Mouse (Mus musculus): ENCODE results near the gene Stx3. TPM values are rescaled to one million over a fixed set of nuclear protein-coding genes. Genes with fewer than 3 reads are reported as not detected.

Gene Stx3
- polyA plus RNA-seq, 1 experiment from 2014 or later: 12.4 TPM

DNA sequence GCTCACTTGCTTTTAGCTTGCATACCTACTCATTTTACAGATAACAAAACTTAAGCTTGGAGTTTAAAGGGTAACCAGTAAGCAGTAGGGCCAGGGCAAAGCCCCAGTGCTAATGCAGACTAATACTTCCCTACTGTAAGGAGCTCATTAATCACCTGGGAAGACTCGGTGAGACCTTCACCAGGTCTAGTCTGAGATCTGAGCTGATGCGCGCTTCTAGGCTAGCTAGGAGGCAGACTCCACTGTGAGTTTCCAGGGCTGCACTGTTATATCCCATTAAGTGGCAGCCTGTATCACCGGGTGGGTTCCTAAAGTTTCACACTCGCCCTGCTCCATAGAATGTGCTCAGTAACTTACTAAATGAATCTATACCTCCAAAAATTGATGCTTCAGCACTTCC, 1.6 kb downstream of the Stx3 start:
- Histone ChIP-seq H3K27me3 (ENCODE audit: poor library complexity, severe bottlenecking) (peaks cover 57% of the 10 kb centered on the region), H3K36me3 (replicated peaks) (no peaks in the 10 kb centered on the region), H3K27ac (no peak overlapping the region), H3K9me3 (no peaks in the 10 kb centered on the region), H3K4me3 (peak overlapping the region; percentile 70), H3K4me1 (peaks cover 43% of the 10 kb centered on the region)
- 10% methylated on average over 5 of the region's 5 CpGs for WGBS
- no peak for DNase-seq (ENCODE audit: extremely low spot score, low spot score)

DNA sequence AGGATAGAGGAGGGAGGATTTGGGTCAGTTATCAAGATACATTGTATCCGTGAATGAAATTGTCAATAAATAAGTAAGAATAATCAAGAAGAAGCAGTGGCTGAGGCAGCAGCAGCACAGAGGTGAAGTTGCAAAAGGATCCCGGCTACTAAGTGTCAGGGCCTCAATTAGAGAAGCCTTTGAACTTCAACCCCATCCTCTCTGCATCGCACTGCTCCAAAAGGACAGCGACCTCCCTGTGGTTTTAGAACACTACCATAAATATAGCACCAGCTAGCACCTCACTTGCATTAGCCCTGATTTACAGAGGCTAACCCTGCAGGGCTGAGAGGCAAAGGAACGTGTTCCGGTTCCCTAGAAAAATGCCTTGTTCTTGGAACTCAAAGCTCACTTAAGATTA, 2.5 kb downstream of the Stx3 start:
- Histone ChIP-seq H3K4me3 (no peak overlapping the region), H3K9me3 (no peaks in the 10 kb centered on the region), H3K27me3 (ENCODE audit: poor library complexity, severe bottlenecking) (peaks cover 57% of the 10 kb centered on the region), H3K36me3 (replicated peaks) (no peaks in the 10 kb centered on the region), H3K4me1 (peaks cover 52% of the 10 kb centered on the region), H3K27ac (no peak overlapping the region)
- 60% methylated on average over 6 of the region's 6 CpGs for WGBS
- DNase-seq (ENCODE audit: extremely low spot score, low spot score): no peak

DNA sequence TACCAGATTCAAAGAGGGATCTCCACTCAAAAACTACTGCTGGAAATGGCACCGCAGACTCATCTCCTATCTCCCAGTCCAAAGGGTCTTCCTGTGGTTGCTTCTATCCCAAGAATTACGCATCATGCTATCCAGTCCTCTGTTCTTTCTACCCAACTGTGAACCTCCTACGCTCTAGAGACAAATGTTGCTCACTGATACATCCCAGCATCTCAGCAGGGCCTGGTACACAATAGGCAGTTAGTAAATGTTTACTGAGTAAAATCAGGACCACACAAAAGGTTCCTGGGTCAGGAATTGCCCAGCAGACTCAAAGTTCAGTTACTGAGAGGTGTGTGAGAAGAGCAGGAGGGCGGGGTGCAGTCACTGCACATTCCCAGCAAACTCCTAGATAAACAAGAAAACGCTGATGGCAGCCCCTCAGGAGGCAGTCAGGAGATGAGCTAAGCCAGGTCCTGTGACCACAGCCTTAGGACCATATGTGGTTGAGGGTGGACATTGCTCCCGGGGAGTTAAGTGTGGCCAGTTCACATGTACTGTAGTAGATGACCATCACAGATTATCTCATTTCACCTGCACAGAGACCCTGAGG, 4.4 kb downstream of the Stx3 start:
- H3K9me3 ChIP-seq: no peaks in the 10 kb centered on the region
- H3K4me3 ChIP-seq: no peak overlapping the region
- H3K4me1 ChIP-seq: peaks cover 59% of the 10 kb centered on the region
- no peaks in the 10 kb centered on the region for H3K36me3 ChIP-seq (replicated peaks)
- no peak for DNase-seq (ENCODE audit: extremely low spot score, low spot score)
- WGBS: 87% methylated on average over 6 of the region's 6 CpGs
- H3K27ac ChIP-seq: no peak overlapping the region
- peaks cover 52% of the 10 kb centered on the region for H3K27me3 ChIP-seq (ENCODE audit: poor library complexity, severe bottlenecking)

DNA sequence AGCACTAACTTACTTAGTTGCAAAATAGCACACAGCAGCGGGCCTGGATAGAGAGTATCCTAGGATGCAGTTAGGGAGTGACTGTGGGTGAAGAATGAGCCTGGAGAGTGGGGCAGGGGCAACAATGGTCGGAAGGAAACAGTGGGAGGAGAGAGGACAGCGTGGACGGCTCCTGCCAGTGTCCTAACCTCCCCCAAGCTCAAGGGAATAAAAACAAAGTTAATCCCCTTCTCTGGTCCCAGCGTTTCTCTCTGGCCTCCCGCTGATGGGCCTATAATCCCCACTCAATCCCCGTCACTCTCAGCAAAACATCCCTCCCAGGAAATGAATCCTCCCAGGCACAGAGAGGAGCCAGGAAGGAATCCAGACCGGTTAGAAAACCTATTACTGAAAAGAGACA, 5.6 kb downstream of the Stx3 start:
- H3K9me3 ChIP-seq: no peaks in the 10 kb centered on the region

DNA sequence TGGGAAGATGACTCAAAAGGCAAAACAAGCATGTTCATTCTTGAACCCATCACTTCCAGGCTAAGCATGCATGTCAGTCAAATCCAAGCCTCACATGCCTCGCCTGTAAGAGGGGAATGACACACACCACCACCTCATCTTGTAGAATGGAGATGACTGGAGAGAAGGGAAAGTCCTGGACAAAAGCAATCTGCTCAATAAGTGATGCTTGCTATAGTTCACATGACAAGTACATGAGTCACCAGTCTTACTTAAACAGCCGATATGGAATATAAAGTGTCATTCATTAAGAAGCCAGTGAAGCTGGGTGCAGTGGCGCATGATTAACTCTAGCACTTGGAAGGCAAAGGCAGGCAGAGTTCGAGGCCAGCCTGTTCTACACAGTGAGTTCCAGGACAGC, 6.1 kb downstream of the Stx3 start:
- no peak for DNase-seq (ENCODE audit: extremely low spot score, low spot score)
- WGBS: 73% methylated on average over 4 of the region's 4 CpGs
- no peak overlapping the region for H3K27ac ChIP-seq

More for the DNA sequence above, 5.6 kb downstream of the Stx3 start:
- H3K36me3 ChIP-seq (replicated peaks): no peaks in the 10 kb centered on the region
- WGBS: 5% methylated on average over 8 of the region's 8 CpGs
- H3K4me1 ChIP-seq: peaks cover 50% of the 10 kb centered on the region
- H3K27ac ChIP-seq: peak overlapping the region; percentile 65; the same call in 1 of the 2 replicates
- 0 out of 2 replicates have a peak overlapping the region, but pooled peaks have one; percentile 5 for H3K4me3 ChIP-seq
- peaks cover 40% of the 10 kb centered on the region for H3K27me3 ChIP-seq (ENCODE audit: poor library complexity, severe bottlenecking)
- DNase-seq (ENCODE audit: extremely low spot score, low spot score): peak; percentile 27

DNA sequence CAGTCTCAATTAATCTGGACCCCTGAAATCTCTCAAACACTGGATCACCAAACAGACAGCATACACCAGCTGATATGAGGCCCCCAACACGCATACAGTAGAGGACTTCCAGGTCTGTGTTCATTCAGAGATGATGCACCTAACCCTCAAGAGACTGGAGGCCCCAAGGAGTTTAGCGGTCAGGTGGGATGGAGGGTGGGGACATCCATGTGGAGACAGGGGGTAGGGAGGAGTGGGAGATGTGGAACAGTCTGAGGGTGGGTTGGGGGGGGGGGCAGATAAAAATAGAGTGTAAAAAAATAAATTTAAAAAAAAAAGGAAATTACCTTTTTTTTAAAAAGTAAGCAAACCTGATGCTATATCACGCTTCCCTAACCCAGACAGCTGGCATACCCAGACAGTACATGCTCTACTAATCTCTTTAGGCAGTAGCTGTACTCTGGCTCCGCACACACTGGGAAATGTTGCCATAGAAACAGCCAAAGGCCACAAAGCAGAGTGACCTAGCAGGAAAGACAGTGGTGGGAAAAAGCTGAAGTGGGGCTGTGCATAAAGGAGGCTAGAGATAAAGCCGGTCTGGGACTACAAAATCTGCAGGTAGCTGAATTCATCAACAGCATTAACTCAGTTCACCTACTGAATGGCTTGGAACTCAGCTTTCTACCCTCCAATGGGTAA, 7.4 kb downstream of the Stx3 start:
- peak; percentile 50 for DNase-seq (ENCODE audit: extremely low spot score, low spot score)
- peak overlapping the region; percentile 67 for H3K27ac ChIP-seq

More for the DNA sequence above, 6.1 kb downstream of the Stx3 start:
- H3K4me3 ChIP-seq: no peak overlapping the region
- peaks cover 45% of the 10 kb centered on the region for H3K4me1 ChIP-seq
- no peaks in the 10 kb centered on the region for H3K36me3 ChIP-seq (replicated peaks)
- H3K9me3 ChIP-seq: no peaks in the 10 kb centered on the region
- peaks cover 35% of the 10 kb centered on the region for H3K27me3 ChIP-seq (ENCODE audit: poor library complexity, severe bottlenecking)

DNA sequence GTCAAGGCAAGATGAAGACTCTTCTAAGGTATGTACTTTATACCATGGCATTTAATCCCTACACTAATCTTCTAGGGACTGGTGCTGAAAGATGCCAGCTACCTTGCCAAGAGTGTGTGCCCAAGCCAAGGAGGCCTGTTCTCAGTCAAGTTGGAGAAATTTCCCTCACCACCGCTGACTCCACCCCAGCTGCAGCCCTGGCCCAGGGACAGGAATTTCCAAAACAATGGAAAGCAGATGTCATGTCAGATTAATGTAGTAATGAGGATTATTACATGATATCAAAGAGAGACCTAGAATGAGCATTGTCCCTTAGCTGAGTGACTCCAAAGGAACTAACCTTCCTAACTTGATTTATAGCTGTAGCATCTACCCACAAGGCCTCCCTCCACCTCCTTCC, 8.3 kb downstream of the Stx3 start:
- no peak for DNase-seq (ENCODE audit: extremely low spot score, low spot score)
- Histone ChIP-seq H3K36me3 (replicated peaks) (no peaks in the 10 kb centered on the region), H3K4me1 (peaks cover 47% of the 10 kb centered on the region), H3K4me3 (no peak overlapping the region), H3K27ac (no peak overlapping the region), H3K27me3 (ENCODE audit: poor library complexity, severe bottlenecking) (peaks cover 12% of the 10 kb centered on the region), H3K9me3 (no peaks in the 10 kb centered on the region)
- WGBS: 66% methylated on average over 1 of the region's 1 CpGs

More for the DNA sequence above, 7.4 kb downstream of the Stx3 start:
- Histone ChIP-seq H3K9me3 (no peaks in the 10 kb centered on the region), H3K4me3 (no peak overlapping the region), H3K36me3 (replicated peaks) (no peaks in the 10 kb centered on the region), H3K4me1 (peaks cover 47% of the 10 kb centered on the region), H3K27me3 (ENCODE audit: poor library complexity, severe bottlenecking) (peaks cover 22% of the 10 kb centered on the region)
- 43% methylated on average over 5 of the region's 5 CpGs for WGBS

DNA sequence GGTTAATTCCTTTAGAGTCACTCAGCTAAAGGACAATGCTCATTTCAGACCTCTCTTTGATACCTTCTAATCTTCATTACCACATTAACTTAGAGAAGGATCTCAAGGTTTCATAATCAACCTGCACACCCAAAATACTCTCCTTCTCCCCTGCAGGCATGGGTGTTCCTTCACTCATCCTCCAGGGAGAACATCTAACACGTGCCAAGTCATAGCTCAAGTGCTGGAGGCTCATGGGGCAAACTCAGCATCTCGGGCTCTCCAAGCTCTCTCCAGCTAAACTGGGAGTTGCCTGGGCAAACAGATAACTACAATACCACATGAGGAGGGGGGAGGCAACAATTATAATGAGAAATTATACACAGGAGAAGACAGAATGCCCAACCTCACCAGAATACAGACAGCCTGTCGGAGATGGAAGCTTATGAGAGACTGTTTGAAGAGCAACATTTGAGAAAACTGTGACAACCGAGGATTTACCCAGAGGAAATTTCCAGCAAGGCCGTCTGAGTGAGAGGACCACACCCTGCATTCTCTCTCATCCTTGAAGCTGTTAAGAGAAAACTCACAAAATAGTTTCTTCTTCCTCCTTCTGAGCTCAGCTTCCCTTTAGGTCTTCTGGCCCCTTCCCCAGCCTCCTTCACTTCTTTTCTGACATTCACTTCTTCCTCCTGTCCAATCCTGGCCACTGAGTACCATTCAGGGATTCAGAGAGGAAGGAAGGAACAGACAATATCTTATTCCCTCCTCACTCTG, 9.0 kb downstream of the Stx3 start:
- Histone ChIP-seq H3K4me1 (peaks cover 47% of the 10 kb centered on the region), H3K27ac (no peak overlapping the region), H3K27me3 (ENCODE audit: poor library complexity, severe bottlenecking) (peaks cover 6% of the 10 kb centered on the region; the same call in 1 of the 2 replicates), H3K36me3 (replicated peaks) (no peaks in the 10 kb centered on the region), H3K4me3 (no peak overlapping the region), H3K9me3 (no peaks in the 10 kb centered on the region)
- 83% methylated on average over 5 of the region's 5 CpGs for WGBS
- DNase-seq (ENCODE audit: extremely low spot score, low spot score): no peak

DNA sequence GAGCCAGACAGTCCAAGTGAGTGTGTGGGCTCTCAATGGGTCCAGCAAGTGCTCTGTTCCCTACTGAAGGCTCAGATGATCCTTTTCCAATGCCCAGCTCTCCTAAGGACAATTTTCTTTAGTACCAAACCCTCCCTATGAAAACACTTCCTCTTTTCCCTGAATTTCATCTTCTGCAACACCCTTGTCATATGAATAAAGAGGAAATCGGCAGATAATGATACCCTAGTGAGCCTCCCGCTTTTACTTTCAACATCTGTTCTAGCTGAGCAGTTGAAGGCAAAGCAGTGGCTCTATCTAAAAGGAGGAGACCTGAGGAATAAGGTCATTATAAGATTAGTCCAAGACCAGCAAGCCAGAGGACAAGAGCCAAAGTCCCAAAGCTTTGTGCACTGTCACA, 10.8 kb downstream of the Stx3 start:
- H3K27ac ChIP-seq: no peak overlapping the region
- DNase-seq (ENCODE audit: extremely low spot score, low spot score): no peak
- 94% methylated on average over 2 of the region's 2 CpGs for WGBS
- H3K4me3 ChIP-seq: no peak overlapping the region
- no peaks in the 10 kb centered on the region for H3K9me3 ChIP-seq
- peaks cover 31% of the 10 kb centered on the region for H3K4me1 ChIP-seq
- no peaks in the 10 kb centered on the region for H3K36me3 ChIP-seq (replicated peaks)
- no peaks in the 10 kb centered on the region for H3K27me3 ChIP-seq (ENCODE audit: poor library complexity, severe bottlenecking)

DNA sequence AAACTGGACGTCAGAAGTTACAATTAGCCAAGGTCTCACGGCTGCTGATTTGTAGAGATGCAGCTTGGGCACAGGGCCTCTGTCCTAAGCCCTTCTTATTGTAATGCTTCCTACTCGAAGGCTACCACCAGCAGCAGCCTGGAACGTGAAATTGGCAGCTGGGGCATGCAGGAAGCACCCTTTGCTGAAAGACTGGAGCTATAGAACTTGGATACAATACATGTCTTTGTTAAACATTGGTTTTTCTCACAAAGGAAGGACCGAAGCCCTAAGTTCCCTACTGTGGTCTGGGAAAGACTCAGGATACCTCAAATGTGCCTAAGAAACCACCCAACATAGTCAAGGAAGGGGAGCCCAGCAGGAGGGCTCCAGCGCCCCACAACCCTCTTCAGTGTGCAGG, 11.4 kb downstream of the Stx3 start:
- H3K27ac ChIP-seq: no peak overlapping the region
- no peak overlapping the region for H3K4me3 ChIP-seq
- H3K4me1 ChIP-seq: peaks cover 25% of the 10 kb centered on the region
- H3K9me3 ChIP-seq: no peaks in the 10 kb centered on the region
- no peaks in the 10 kb centered on the region for H3K27me3 ChIP-seq (ENCODE audit: poor library complexity, severe bottlenecking)
- WGBS: 36% methylated on average over 6 of the region's 6 CpGs
- H3K36me3 ChIP-seq (replicated peaks): no peaks in the 10 kb centered on the region
- DNase-seq (ENCODE audit: extremely low spot score, low spot score): no peak

DNA sequence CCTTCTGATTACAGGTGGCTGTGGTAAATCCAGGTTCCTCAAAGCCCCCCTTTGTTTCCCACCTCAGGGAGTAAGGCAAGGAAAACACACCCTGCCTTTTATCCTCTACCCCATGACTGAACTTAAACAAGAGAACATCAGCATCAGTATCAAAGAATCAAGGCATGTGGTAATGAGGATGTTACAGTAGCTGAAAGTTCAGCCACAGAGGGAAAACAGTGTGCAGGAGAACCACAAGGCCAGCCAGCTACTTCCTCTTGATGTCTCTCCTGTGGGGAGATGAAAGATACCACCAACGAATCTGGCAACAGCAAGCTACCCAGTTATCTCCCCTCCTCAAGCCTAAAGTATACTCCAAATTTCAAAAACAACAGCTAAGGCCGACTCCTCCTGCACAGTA, 12.0 kb downstream of the Stx3 start:
- Histone ChIP-seq H3K4me1 (peaks cover 19% of the 10 kb centered on the region), H3K36me3 (replicated peaks) (no peaks in the 10 kb centered on the region), H3K9me3 (no peaks in the 10 kb centered on the region), H3K27me3 (ENCODE audit: poor library complexity, severe bottlenecking) (no peaks in the 10 kb centered on the region), H3K4me3 (no peak overlapping the region), H3K27ac (no peak overlapping the region)
- WGBS: 75% methylated on average over 2 of the region's 2 CpGs
- DNase-seq (ENCODE audit: extremely low spot score, low spot score): no peak

DNA sequence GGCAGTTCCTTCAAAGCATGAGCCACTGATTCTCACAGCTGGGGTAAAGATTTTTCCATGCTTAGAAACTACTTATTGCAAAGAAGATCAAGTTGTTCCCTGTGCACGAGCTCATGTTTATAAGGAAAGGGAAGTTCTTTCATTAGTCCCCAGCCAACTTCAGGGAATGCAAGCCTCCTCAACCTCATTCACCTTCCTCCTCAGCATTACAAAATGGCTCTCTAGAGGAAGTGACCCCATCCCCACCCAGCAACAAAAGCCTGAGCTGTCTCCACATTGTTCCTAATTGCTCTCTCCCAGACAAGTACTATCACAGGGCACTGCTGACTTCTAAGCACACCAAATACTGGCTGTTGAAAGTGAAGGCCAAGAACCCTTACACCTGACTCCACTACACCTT, 14.8 kb downstream of the Stx3 start:
- H3K4me3 ChIP-seq: no peak overlapping the region

More for the DNA sequence above, 14.8 kb downstream of the Stx3 start:
- Histone ChIP-seq H3K27me3 (ENCODE audit: poor library complexity, severe bottlenecking) (no peaks in the 10 kb centered on the region), H3K4me1 (peaks cover 4% of the 10 kb centered on the region; the same call in 1 of the 2 replicates), H3K36me3 (replicated peaks) (no peaks in the 10 kb centered on the region), H3K9me3 (no peaks in the 10 kb centered on the region), H3K27ac (no peak overlapping the region)
- WGBS: 81% methylated on average over 1 of the region's 1 CpGs
- no peak for DNase-seq (ENCODE audit: extremely low spot score, low spot score)

Measured in forebrain, embryonic 10.5 days (tissue).